ENCODE assay signal across 40 mouse cellular contexts in the genomic region with DNA sequence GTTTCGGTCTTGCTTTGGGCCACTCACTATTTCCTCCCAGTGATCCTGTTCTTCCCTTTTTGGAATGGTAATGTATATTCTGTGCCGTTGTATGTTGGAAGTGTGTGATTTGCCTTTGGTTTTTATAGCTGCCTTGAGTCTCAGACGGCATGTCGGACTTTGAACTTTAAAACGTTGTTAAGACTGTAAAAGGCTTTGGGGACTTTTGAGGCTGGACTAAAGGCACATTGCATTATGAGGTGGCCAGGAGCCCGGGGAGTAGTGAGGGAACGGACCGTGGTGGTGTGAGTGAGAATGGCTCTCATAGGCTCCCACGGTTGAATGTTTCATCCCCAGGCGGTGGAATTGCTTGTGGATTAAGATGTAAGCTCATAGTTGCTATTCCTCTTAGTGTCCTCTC. TPM values are rescaled to one million over a fixed set of nuclear protein-coding genes. Genes with fewer than 3 reads are reported as not detected.
"Had no signal": no experiment of that assay in that cellular context is flagged by ENCODE, and none has a peak within 500 bp of the region (broad histone marks: within the 10 kb centered on the region; RNA-seq: fewer than 3 reads in every experiment).

No protein-coding gene starts in this region.

- DNase-seq: forebrain, postnatal 0 days; gastrocnemius, postnatal 14 days; gastrocnemius, postnatal 36 days; heart, adult 11 months; heart, adult 2 months; heart, postnatal 14 days; heart, postnatal 36 days; kidney, adult 18-20 months; kidney, adult 8-10 months; kidney, postnatal 10 days; kidney, postnatal 25 days; kidney, postnatal 4 days; layer of hippocampus, adult 9-11 months; layer of hippocampus, postnatal 36 days; left cerebral cortex, postnatal 4 days had no signal

- H3K4me2 ChIP-seq: heart, embryonic 11.5 days; heart, embryonic 13.5 days; heart, embryonic 15.5 days; hindbrain, embryonic 13.5 days; hindbrain, embryonic 15.5 days; limb, embryonic 13.5 days; limb, embryonic 15.5 days; liver, embryonic 12.5 days had no signal

- H3K9ac ChIP-seq: forebrain, postnatal 0 days; heart, embryonic 13.5 days; heart, embryonic 15.5 days; hindbrain, embryonic 13.5 days; hindbrain, embryonic 15.5 days; limb, embryonic 13.5 days; limb, embryonic 15.5 days; liver, embryonic 12.5 days had no signal

- H3K4me1 ChIP-seq: heart, embryonic 13.5 days; hindbrain, embryonic 13.5 days; hindbrain, embryonic 15.5 days; limb, embryonic 13.5 days; limb, embryonic 15.5 days had no signal

- H3K36me3 ChIP-seq: heart, embryonic 13.5 days; heart, embryonic 15.5 days; limb, embryonic 13.5 days; limb, embryonic 15.5 days had no signal

- H3K27ac ChIP-seq: heart, adult 2 months; heart, embryonic 13.5 days; heart, embryonic 15.5 days; hindbrain, embryonic 13.5 days; hindbrain, embryonic 15.5 days; hindbrain, postnatal 0 days; limb, embryonic 13.5 days; limb, embryonic 15.5 days; liver, embryonic 12.5 days had no signal

- H3K27me3 ChIP-seq: heart, embryonic 15.5 days; hindbrain, embryonic 13.5 days; hindbrain, embryonic 15.5 days; limb, embryonic 13.5 days; limb, embryonic 15.5 days; liver, embryonic 12.5 days had no signal

- ATAC-seq: forebrain, postnatal 0 days; hindbrain, postnatal 0 days; liver, embryonic 12.5 days had no signal

- H3K9me3 ChIP-seq: heart, embryonic 13.5 days; heart, embryonic 15.5 days; hindbrain, embryonic 13.5 days; hindbrain, embryonic 15.5 days; limb, embryonic 13.5 days; limb, embryonic 15.5 days; liver, embryonic 12.5 days had no signal

- H3K4me3 ChIP-seq: heart, adult 2 months; heart, embryonic 13.5 days; heart, embryonic 15.5 days; hindbrain, embryonic 13.5 days; hindbrain, embryonic 15.5 days; limb, embryonic 13.5 days; limb, embryonic 15.5 days; liver, embryonic 12.5 days had no signal

RNA-seq across cellular contexts. Expression of gene Cyp2w1, which starts 55.3 kb away (rescaled TPM):
- total RNA-seq: forebrain, postnatal 0 days; gastrocnemius, adult 18-20 months; gastrocnemius, adult 8-10 months; gastrocnemius, postnatal 14 days; gastrocnemius, postnatal 36 days; heart, adult 2 months; heart, postnatal 14 days; heart, postnatal 36 days; hematopoietic stem cell, adult 5-6 weeks; hindbrain, postnatal 0 days; layer of hippocampus, adult 18-20 months; layer of hippocampus, postnatal 14 days; layer of hippocampus, postnatal 36 days; left cerebral cortex, adult 18-20 months; left cerebral cortex, adult 8-10 months; left cerebral cortex, postnatal 10 days; left cerebral cortex, postnatal 25 days; left cerebral cortex, postnatal 4 days; liver, adult 2 months had no signal
- polyA plus RNA-seq: forebrain, postnatal 0 days; gonadal fat pad, adult 2 months; heart, adult 2 months; heart, embryonic 11.5 days; heart, embryonic 13.5 days; heart, embryonic 15.5 days; heart, postnatal 0 days; hindbrain, embryonic 11.5 days; hindbrain, embryonic 13.5 days; hindbrain, embryonic 15.5 days; hindbrain, postnatal 0 days; kidney, embryonic 14.5 days; kidney, embryonic 16.5 days; limb, embryonic 11.5 days; liver, adult 2 months; liver, embryonic 12.5 days had no signal
